Mouse (Mus musculus) testis, adult 2 months (tissue): Measurements from ENCODE around the gene Tango6. TPM values are rescaled to one million over a fixed set of nuclear protein-coding genes. Genes with fewer than 3 reads are reported as not detected.

Experiments used
- H3K27ac ChIP-seq: fragments of 200-500 bp; 2 replicates; pipeline ENCODE4 v1.5.1; 2012; ENCODE audit warnings: low read depth, low read length; ENCODE audit not compliant: control insufficient read depth, insufficient read depth
- H3K27me3 ChIP-seq: fragments of 200-500 bp; 2 replicates; pipeline ENCODE4 v1.6.1; 2012; ENCODE audit warnings: mild to moderate bottlenecking, low read length, moderate library complexity; ENCODE audit not compliant: control insufficient read depth, insufficient read depth
- H3K36me3 ChIP-seq: fragments of 200-500 bp; 2 replicates; pipeline ENCODE4 v1.6.1; 2012; ENCODE audit warnings: mild to moderate bottlenecking, low read length; ENCODE audit not compliant: control insufficient read depth, insufficient read depth
- H3K4me1 ChIP-seq: fragments of 200-500 bp; 2 replicates; pipeline ENCODE4 v1.6.1; 2012; ENCODE audit warnings: low read length; ENCODE audit not compliant: control insufficient read depth, insufficient read depth
- H3K4me3 ChIP-seq: fragments of 200-500 bp; 2 replicates; pipeline ENCODE4 v1.5.1; 2012; ENCODE audit warnings: low read depth, mild to moderate bottlenecking, low read length, moderate library complexity, mixed read lengths; ENCODE audit not compliant: control insufficient read depth
- CTCF ChIP-seq: fragments of 200-500 bp; IDR thresholded peaks from 2 replicates; pipeline ENCODE4 v1.5.1; 2012; ENCODE audit warnings: low read depth, mild to moderate bottlenecking, inconsistent platforms, low read length, moderate library complexity; ENCODE audit not compliant: control insufficient read depth, insufficient read depth, insufficient replicate concordance
- POLR2A ChIP-seq: fragments of 200-500 bp; IDR thresholded peaks from 2 replicates; pipeline ENCODE4 v1.6.1; 2012; ENCODE audit warnings: low read depth, mild to moderate bottlenecking, inconsistent platforms, low read length, moderate library complexity; ENCODE audit not compliant: control insufficient read depth
- polyA plus RNA-seq: library from polyadenylated mRNA; depleted of rRNA; stranded (reverse); fragments of >200 nt; gene quantifications from 2 replicates; pipeline ENCODE4 v1.2.3, GENCODE M21; 2012

The Tango6 gene
- polyA plus RNA-seq, 1 experiment: 3.3 TPM

DNA sequence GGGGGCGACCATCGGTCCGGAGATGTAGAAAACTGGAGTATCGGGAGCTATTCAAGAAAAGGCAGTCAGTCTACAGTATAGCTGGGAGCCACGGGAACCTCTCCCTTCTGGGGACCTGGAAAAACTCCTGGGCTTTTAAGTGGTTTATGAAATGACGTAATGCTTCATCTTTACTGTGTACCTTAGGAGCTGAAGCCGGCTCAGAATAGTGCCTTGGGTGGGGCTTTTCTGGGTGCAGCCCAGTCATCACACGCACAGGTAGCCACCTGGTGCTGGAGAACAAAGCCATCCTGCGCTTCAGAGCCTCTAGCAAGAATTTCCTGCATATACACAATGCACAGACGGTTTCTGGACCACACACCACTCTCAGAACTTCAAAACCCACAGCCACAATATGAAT lies 180.0 kb downstream of the Tango6 start:
- H3K27me3 ChIP-seq: no peaks in the 10 kb centered on the region
- H3K36me3 ChIP-seq: no peaks in the 10 kb centered on the region
- no peaks in the 10 kb centered on the region for H3K4me1 ChIP-seq
- TF ChIP-seq CTCF (no peak), POLR2A (no peak)
- no peak overlapping the region for H3K27ac ChIP-seq
- no peak overlapping the region for H3K4me3 ChIP-seq

DNA sequence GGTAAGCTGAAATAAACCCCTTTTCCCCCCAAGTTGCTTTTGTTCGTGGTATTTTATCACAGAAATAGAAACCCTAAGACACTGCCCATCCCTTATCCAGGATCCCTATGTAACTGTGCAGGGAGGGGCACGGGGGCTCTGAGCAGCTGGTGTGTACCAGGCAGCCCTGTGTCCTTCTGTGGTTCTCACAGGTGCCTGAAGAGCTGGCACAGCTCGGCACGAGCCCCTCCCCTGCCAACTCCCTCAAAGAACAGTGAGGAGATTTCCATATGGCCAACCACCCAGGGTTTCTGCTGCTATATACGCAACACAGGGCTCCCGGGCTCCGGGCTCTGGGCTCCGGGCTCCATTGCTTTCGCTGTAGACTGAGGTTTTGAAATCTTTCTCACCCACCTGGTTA lies 182.5 kb downstream of the Tango6 start:
- no peaks in the 10 kb centered on the region for H3K36me3 ChIP-seq
- no peaks in the 10 kb centered on the region for H3K27me3 ChIP-seq
- TF ChIP-seq POLR2A: no peak
- no peak for TF ChIP-seq CTCF
- no peak overlapping the region for H3K27ac ChIP-seq
- H3K4me1 ChIP-seq: peaks cover 2% of the 10 kb centered on the region
- no peak overlapping the region for H3K4me3 ChIP-seq

DNA sequence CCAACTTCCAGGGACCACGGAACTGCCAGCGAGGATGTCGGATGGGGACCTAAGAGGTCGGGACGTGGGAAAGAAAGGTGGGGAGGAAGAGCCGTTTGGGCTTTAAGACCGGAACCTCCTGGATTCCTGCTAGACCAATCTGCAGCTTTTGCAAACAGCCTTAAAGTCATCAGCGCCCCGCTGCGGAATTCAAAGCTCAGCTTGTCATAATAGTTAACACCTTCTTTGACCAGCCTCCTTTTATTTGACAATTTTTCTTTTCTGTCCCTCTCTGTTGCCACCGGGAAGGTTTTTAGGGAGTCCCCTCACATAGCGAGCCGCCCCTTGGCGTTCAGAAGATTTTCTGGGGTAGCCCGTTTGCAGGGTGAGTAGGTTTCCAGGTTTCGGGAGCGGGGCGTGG lies 187.2 kb downstream of the Tango6 start, which contains the start of gene Has3:
Gene Has3, plus strand, starts transcription at position 192 of the 400 bp plus-strand sequence.
- peak within 1 kb of the TSS; percentile 30 for H3K4me3 ChIP-seq
- peaks cover 22% of the 10 kb centered on the region for H3K4me1 ChIP-seq
- TF ChIP-seq CTCF (no peak), POLR2A (no peak)
- no peak within 1 kb of the TSS for H3K27ac ChIP-seq
- no peaks in the 10 kb centered on the region for H3K27me3 ChIP-seq
- H3K36me3 ChIP-seq: no peaks in the 10 kb centered on the region

DNA sequence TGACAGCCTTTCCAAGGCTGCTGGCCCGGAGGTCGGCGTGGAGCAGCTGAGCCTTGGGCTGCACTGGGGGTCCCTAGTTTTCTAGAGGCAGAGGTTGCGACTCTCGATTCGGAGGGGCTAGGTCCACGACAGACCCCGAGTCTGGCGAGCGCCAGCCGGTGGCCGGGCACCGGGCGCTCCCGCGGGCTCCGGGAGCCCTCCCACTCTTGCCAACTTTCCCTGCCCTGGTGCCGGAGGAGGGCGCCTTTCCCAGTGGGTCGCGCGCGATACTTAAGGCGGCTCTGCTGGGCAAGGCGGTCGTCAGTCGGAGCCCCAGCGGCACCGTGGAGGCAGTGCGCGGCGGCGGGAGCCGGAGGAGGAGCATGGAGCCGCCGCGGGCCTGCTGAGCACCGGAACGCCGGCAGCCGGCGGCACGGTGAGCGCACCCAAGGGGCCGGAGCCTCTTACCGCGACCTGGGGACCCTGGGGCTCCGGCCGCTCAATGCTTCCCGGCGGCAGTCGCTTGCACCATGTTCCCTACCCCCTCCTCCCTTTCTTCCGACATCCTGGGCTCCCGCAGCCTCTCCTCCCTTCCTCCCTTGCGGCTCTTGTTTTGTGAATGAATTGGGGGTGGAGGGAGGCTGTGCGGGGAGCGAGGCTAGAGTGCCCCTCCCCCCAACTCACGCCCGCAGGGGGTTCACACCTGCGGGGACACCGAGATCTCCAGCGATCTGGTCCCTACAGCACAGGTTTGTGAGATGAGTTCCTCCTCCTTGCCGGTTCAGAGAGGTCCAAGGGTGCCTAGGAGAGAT lies 187.9 kb downstream of the Tango6 start:
- Histone ChIP-seq H3K4me1 (peaks cover 22% of the 10 kb centered on the region), H3K36me3 (no peaks in the 10 kb centered on the region), H3K4me3 (peak overlapping the region; percentile 30), H3K27ac (no peak overlapping the region), H3K27me3 (no peaks in the 10 kb centered on the region)
- TF ChIP-seq POLR2A: 0 out of 2 replicates have a peak, but pooled peaks have one; percentile 22
- TF ChIP-seq CTCF: no peak

- Histone ChIP-seq H3K27ac (no peak overlapping the region), H3K36me3 (no peaks in the 10 kb centered on the region), H3K27me3 (no peaks in the 10 kb centered on the region), H3K4me1 (peaks cover 22% of the 10 kb centered on the region), H3K4me3 (peak overlapping the region; percentile 30)
- TF ChIP-seq CTCF: no peak
- TF ChIP-seq POLR2A: no peak
Observed at GRCm38 (mm10) chr8:106871328-106871926, 188.6 kb downstream of the Tango6 start.

- Histone ChIP-seq H3K36me3 (no peaks in the 10 kb centered on the region), H3K27ac (no peak overlapping the region), H3K4me1 (peaks cover 22% of the 10 kb centered on the region), H3K27me3 (no peaks in the 10 kb centered on the region), H3K4me3 (peak overlapping the region; percentile 19)
- TF ChIP-seq CTCF (no peak), POLR2A (no peak)
Observed at GRCm38 (mm10) chr8:106871931-106872371, 189.1 kb downstream of the Tango6 start.

GRCm38 (mm10) chr8:106872454-106873034 lies 189.7 kb downstream of the Tango6 start:
- Histone ChIP-seq H3K4me3 (no peak overlapping the region), H3K27me3 (no peaks in the 10 kb centered on the region), H3K27ac (no peak overlapping the region), H3K36me3 (no peaks in the 10 kb centered on the region), H3K4me1 (peaks cover 22% of the 10 kb centered on the region)
- TF ChIP-seq POLR2A (no peak), CTCF (no peak)
